Mouse (Mus musculus) effector memory CD4-positive, alpha-beta T cell, adult 5 months (primary cell): ENCODE data around the gene Sdf2. TPM values are rescaled to one million over a fixed set of nuclear protein-coding genes. Genes with fewer than 3 reads are reported as not detected.

Experiments
- polyA plus RNA-seq: library from polyadenylated mRNA; unstranded; fragments of 100-300 nt; shearing (Covaris generic); gene quantifications from one replicate; pipeline ENCODE4 v1.2.1, GENCODE M21; 2017

Gene Sdf2
- polyA plus RNA-seq, result 104 TPM

DNA sequence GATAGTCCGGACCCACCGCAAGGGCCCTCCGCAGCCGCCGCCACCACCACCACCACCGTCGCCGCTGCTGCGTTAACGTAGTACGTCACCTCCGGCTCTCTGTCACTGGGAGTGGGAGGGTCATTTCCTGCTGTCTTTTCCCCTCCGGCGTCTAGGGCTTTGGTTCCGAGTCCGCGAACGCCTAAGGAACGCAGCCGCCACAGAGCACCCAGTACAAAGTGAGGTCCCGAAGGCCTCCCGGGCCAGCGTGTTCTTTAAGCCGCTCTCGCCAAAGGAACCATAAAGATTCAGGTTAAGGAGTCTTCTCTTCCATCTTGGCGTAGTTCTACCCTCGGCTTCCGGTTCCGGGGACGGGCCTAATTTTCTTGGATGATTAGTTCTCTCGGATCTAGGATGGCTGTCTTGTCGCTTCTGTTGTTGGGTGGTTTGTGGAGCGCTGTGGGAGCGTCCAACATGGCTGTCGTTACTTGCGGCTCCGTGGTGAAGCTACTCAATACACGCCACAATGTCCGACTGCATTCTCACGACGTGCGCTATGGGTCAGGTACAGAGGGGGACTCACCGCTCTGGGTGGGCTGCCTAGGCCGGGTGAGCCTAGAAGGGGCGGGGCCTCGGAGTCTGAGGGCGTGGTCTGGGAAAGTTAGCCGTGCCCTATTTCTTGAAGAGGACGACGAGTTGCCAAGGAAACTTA, at the start of gene Sdf2, which contains the start of gene Supt6:
Gene Sdf2 (plus strand): TSS at position 120 of the 691 bp plus-strand sequence.
Gene Supt6 (minus strand): TSS at position 361 of the 691 bp plus-strand sequence.

DNA sequence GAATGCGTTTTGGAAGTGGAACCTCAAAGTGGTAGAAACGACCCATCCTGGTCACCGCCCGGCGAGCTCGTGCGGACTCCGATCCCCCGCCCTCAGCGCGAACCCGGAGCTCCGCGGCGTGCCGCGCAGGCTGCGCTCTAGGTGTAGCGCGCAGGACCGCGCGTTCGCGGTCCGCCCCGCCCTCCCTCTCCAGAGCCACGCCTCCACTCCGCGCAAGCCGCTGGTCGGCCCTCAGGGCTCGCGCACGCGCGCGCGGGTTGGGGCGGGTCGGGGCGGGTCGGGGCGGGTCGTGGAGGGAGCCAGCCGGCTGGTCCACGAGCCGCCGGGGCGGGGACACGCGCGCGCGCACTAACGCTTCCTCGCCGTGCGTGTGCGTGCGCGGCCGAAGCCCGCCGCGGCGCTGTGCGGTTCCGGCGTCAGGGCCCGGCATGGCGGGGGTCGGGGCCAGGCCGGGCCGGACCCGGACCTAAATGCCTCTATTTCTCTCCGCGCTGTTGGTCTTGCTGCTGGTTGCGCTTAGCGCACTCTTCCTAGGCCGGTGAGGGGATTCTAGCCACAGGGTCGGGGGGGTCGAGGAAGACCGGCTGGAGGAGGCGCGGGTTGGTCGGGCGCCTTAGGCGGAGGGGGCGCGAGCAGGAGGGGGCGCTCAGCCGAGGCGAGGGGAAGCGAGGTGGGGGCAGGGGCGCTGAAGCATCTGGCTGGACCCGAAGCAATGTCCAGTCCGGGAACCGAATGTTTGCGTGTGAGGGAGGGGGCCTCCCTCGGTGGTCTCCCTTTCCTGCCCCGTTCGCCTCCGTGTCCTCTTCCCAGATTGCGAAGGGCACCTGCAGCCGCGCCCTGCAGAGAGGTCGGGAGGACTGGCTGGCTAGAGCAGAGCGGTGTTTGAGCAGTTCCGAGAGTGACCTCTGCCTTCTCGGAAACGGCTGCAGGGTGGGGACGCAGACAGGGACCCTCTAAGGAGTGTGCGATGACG, 16.1 kb downstream of the Sdf2 start, which contains the start of gene 2610507B11Rik:
Gene 2610507B11Rik (plus strand): TSS at position 373 of the 973 bp plus-strand sequence.

DNA sequence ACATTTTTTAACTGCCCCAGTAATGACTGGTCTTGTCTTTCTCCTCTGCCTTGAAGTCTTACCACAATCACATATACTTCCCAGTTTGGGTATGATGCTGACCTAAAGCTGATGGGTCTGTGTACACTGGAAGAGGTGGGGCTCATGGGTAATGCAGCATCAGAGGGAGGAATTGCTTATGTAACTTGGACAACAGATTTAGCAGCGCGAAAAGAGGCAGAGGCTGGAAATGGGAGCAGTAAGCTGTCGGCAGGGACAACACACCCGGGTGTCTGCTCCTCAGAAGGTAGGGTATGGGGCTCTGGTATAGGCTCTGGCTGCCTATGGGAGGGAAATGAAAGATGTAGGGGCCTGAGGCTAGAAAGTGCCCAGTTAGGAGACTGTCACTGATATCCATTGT, 45.1 kb downstream of the Sdf2 start, which contains the start of gene BC030499:
Gene BC030499 (plus strand): TSS at position 188 of the 400 bp plus-strand sequence.

DNA sequence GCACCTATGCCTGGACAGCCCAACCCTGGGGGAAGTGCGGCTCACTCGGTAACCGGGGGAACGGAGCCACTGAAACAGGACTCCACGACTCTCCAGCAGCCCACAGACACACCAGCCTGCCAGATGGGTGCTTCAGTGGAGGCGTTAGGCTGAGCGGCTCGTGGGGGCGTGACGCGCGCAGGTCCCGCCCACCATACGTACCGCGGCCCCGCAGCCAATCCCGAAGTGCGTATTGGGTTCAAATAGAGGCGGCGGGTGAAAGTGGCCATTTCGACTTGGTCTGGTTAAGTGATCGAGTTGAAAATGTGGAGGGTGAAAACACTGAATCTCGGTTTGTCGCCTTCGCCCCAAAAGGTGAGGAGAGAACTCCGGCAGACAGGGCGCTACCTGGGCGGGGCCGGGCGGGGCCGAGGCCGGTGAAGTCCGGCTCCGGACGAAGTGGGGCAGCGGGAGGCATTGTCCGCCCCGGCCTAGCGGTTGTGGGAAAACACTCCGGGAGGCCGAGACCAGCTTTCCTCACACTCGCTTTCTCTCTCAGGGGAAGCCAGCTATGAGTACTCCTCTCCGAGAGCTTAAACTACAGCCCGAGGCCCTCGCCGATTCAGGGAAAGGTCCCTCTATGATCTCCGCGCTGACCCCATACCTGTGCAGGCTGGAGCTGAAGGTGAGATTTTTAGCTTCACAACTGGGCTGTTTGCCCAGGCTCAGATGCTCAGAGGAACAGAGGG, 56.0 kb downstream of the Sdf2 start, which contains the start of gene Spag5:
Gene Spag5 (plus strand): TSS at position 173 of the 728 bp plus-strand sequence.

Other genes starting within 250 kb of the Sdf2 start
- gene Dhrs13, start 213.5 kb upstream of the Sdf2 start, polyA plus RNA-seq, result 1.9 TPM
- 23.3 TPM for gene Flot2, start 207.8 kb upstream of the Sdf2 start, polyA plus RNA-seq
- gene Eral1, start 165.4 kb upstream of the Sdf2 start, polyA plus RNA-seq, result 21.6 TPM
- 17.6 TPM for gene Fam222b, start 151.1 kb upstream of the Sdf2 start, polyA plus RNA-seq
- gene Traf4, start 80.2 kb upstream of the Sdf2 start, polyA plus RNA-seq, result 108 TPM
- gene Nek8, start 69.1 kb upstream of the Sdf2 start, polyA plus RNA-seq, result 15.5 TPM
- 7.0 TPM for gene Tlcd1, start 69.0 kb upstream of the Sdf2 start, polyA plus RNA-seq
- 1,692 TPM for gene Rpl23a, start 62.2 kb upstream of the Sdf2 start, polyA plus RNA-seq
- gene Rab34, start 57.3 kb upstream of the Sdf2 start, polyA plus RNA-seq, result not detected
- not detected for gene Proca1, start 52.4 kb upstream of the Sdf2 start, polyA plus RNA-seq
- gene Supt6, start 241 bp downstream of the Sdf2 start, polyA plus RNA-seq, result 42.6 TPM
- gene 2610507B11Rik, start 16.0 kb downstream of the Sdf2 start, polyA plus RNA-seq, result 57.5 TPM
- gene BC030499, start 45.1 kb downstream of the Sdf2 start, polyA plus RNA-seq, result not detected
- 1.2 TPM for gene Spag5, start 55.8 kb downstream of the Sdf2 start, polyA plus RNA-seq
- gene Aldoc, start 77.2 kb downstream of the Sdf2 start, polyA plus RNA-seq, result 3.8 TPM
- 65.6 TPM for gene Pigs, start 82.7 kb downstream of the Sdf2 start, polyA plus RNA-seq
- gene Unc119, start 97.7 kb downstream of the Sdf2 start, polyA plus RNA-seq, result 30.0 TPM
- not detected for gene Foxn1, start 140.8 kb downstream of the Sdf2 start, polyA plus RNA-seq
- gene Slc13a2, start 176.5 kb downstream of the Sdf2 start, polyA plus RNA-seq, result not detected
- 1.0 TPM for gene Slc46a1, start 220.0 kb downstream of the Sdf2 start, polyA plus RNA-seq